In the genomic region with DNA sequence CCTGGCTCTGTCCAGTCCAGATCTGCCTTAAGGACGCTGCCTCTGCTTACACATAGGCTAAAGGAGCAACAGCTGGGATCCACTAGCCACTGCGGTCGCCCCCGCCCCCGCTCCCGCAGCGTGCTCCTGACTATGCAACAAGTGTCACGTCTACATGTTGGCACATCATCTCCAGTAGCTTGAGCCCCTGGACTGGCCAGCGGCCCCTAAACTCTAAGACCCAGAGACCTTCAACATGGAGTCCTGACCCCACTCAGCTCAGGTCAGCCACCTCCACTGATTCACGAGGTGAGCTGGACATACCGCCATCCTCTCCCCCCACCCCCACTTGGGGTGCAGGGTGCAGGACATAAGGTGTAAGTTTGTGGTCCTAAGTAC, we compare ENCODE assay signal across 8 mouse cellular contexts. TPM values are rescaled to one million over a fixed set of nuclear protein-coding genes. Genes with fewer than 3 reads are reported as not detected.
A peak's percentile ranks its signal among the peaks of the same experiment; 100 is the strongest.
DNase-seq lines count a peak whose midpoint lies in the region; ATAC-seq and TF ChIP-seq lines count a peak whose summit lies in the region.

No protein-coding gene starts in this region.

- TF ChIP-seq POLR2A in small intestine, adult 2 months (IDR thresholded peaks at IDR 0.05; ENCODE audit: low read depth, low read length), result no peak

- no peaks in the 10 kb centered on the region for H3K36me3 ChIP-seq in lung, embryonic 14.5 days (ENCODE audit: insufficient read depth)
- H3K36me3 ChIP-seq in forebrain, embryonic 13.5 days (ENCODE audit: poor library complexity, severe bottlenecking), result no peaks in the 10 kb centered on the region
- no peaks in the 10 kb centered on the region for H3K36me3 ChIP-seq in small intestine, adult 2 months (ENCODE audit: control insufficient read depth, insufficient read depth, low read length)

- no peaks in the 10 kb centered on the region for H3K9me3 ChIP-seq in lung, embryonic 14.5 days (ENCODE audit: low read depth, low read length)
- no peaks in the 10 kb centered on the region for H3K9me3 ChIP-seq in forebrain, embryonic 13.5 days (replicated peaks)

- DNase-seq in lung, embryonic 14.5 days, result peak; percentile 21
- DNase-seq in lung, postnatal 36 days, result no peak
- peak; percentile 3 for DNase-seq in kidney, postnatal 14 days
- no peak for DNase-seq in spleen, postnatal 4 days (ENCODE audit: low spot score in 2 of 2)

- no peaks in the 10 kb centered on the region for H3K27me3 ChIP-seq in lung, embryonic 14.5 days (ENCODE audit: insufficient read depth, low read length)
- H3K27me3 ChIP-seq in forebrain, embryonic 13.5 days, result no peaks in the 10 kb centered on the region
- H3K27me3 ChIP-seq in small intestine, adult 2 months (ENCODE audit: control insufficient read depth, insufficient read depth, low read length), result no peaks in the 10 kb centered on the region; the same call in 1 of the 2 replicates

- H3K9ac ChIP-seq in lung, embryonic 14.5 days, result peak overlapping the region; percentile 59; the same call in 1 of the 2 replicates
- peak overlapping the region; percentile 66 for H3K9ac ChIP-seq in forebrain, embryonic 13.5 days

- no peaks in the 10 kb centered on the region for H3K4me1 ChIP-seq in lung, embryonic 14.5 days (ENCODE audit: insufficient read depth)
- peaks cover 10% of the 10 kb centered on the region for H3K4me1 ChIP-seq in forebrain, embryonic 13.5 days
- no peaks in the 10 kb centered on the region; the same call in 1 of the 2 replicates for H3K4me1 ChIP-seq in small intestine, adult 2 months (ENCODE audit: control insufficient read depth, insufficient read depth, insufficient read length, low read length)

- ATAC-seq in lung, embryonic 14.5 days (ENCODE audit: insufficient read depth), result peak; percentile 13
- peak; percentile 9; the same call in 1 of the 2 replicates for ATAC-seq in forebrain, embryonic 13.5 days
- no peak for ATAC-seq in CD4-positive, CD25-positive, alpha-beta regulatory T cell, adult 4 months
- ATAC-seq in erythroid progenitor cell, adult 5-6 weeks (replicated peaks; ENCODE audit: low FRiP score, poor library complexity, severe bottlenecking), result no peak

- H3K4me3 ChIP-seq in lung, embryonic 14.5 days (ENCODE audit: low read depth, low read length), result peak overlapping the region; percentile 49
- H3K4me3 ChIP-seq in forebrain, embryonic 13.5 days, result peak overlapping the region; percentile 49
- H3K4me3 ChIP-seq in small intestine, adult 2 months (ENCODE audit: low read depth, low read length), result peak overlapping the region; percentile 59

- 10% methylated on average over 10 of the region's 11 CpGs for WGBS in lung, embryonic 14.5 days
- 19% methylated on average over 11 of the region's 11 CpGs for WGBS in forebrain, embryonic 13.5 days
- WGBS in small intestine, adult 2 months, result 28% methylated on average over 11 of the region's 11 CpGs

- no peak overlapping the region for H3K27ac ChIP-seq in lung, embryonic 14.5 days (ENCODE audit: low read depth)
- H3K27ac ChIP-seq in forebrain, embryonic 13.5 days, result no peak overlapping the region
- no peak overlapping the region for H3K27ac ChIP-seq in small intestine, adult 2 months (ENCODE audit: insufficient read depth, low read depth, low read length)

- peak overlapping the region; percentile 73 for H3K4me2 ChIP-seq in lung, embryonic 14.5 days
- peak overlapping the region; percentile 79 for H3K4me2 ChIP-seq in forebrain, embryonic 13.5 days

- no peak for TF ChIP-seq CTCF in lung, embryonic 14.5 days (IDR thresholded peaks at IDR 0.05; ENCODE audit: low read depth)
- no peak for TF ChIP-seq CTCF in small intestine, adult 2 months (IDR thresholded peaks at IDR 0.05; ENCODE audit: extremely low read depth, insufficient read length, insufficient replicate concordance, low read depth, low read length)

RNA-seq across cellular contexts. Expression of gene Apln, which starts 0.9 kb away (rescaled TPM):
- polyA plus RNA-seq in lung, embryonic 14.5 days (2014; fragmentation: Nextera tagmentation; extraction: Ambion mirVana), result 15.7 and 16.2 TPM in 2 replicates
- polyA plus RNA-seq in forebrain, embryonic 13.5 days (2015; fragmentation: Nextera tagmentation; extraction: Ambion mirVana), result 4.9 and 5.0 TPM in 2 replicates
- 0.74 and 0.79 TPM in 2 replicates for polyA plus RNA-seq in small intestine, adult 2 months (2012; rRNA removed)
- polyA plus RNA-seq in CD4-positive, CD25-positive, alpha-beta regulatory T cell, adult 4 months (2017; shearing (Covaris generic)), result under 1 TPM; 0.30 to 0.37 TPM
- not detected in 2 replicates for total RNA-seq in erythroid progenitor cell, adult 5-6 weeks (2015; ENCODE audit: low replicate concordance)
- total RNA-seq in erythroid progenitor cell, adult 5-6 weeks (2017; ENCODE audit: low replicate concordance), result not detected in 2 replicates

Comparison
In these comparisons a context has a peak if more than half of its experiments do, and no peak if none do; other contexts are left out.
1. DNase-seq: peak in lung, embryonic 14.5 days (single experiment) and kidney, postnatal 14 days (single experiment); none in lung, postnatal 36 days (single experiment) and spleen, postnatal 4 days (0 of 2).
2. ATAC-seq: peak in lung, embryonic 14.5 days (single experiment) and forebrain, embryonic 13.5 days (single experiment); none in CD4-positive, CD25-positive, alpha-beta regulatory T cell, adult 4 months (single experiment) and erythroid progenitor cell, adult 5-6 weeks (single experiment).
3. Peak in every context shown above with its lines, with median percentiles within 50 percentile points of each other: H3K4me3 ChIP-seq.